Mouse (Mus musculus) spleen, adult 12 weeks (tissue): Measurements from ENCODE around the gene Mrpl23.

ENCODE experiments used
- DNase-seq: peaks from one replicate; pipeline ENCODE4 v3.0.0; 2022; ENCODE audit warnings: low spot score

The Mrpl23 gene

DNA sequence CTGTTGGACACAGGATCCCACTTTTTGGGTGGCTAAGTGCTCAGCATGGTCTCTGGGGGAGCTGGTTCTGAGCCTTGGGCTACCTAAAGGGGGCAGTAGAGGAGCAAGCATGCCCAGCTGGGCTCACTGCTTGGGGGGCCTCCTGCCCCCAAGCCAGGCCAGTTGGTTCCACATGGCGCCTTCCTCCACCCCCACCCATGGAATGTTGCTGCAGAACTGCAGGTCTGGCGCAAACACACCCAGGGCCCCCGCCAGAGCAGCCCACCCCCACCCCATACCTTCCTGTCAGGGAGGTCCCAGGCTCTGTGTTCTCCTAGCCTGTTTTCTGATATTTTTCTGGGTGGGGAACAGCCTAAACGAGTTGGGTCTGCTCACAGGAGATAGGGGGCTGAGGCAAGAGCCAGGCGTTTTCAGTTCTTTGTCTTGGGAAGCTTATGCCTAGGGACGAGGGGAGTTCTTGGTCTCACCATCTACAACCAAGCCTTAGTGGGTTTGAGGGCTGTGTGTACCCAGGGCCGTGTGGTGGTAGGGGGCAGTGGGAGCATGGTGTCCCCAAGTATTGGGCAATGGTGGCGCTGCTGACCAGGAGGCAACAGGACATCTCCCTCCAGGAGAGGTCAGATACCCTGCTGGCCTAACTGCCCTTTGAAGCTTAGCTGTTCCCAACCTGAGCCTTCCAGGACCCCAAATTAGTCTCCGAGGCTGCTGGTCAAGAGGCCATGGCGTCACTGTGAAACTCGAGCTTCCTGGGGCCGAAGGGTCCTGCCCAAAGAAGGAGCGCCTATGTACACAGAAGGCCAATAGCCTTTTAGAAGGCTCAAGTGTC lies 20.3 kb downstream of the Mrpl23 start:
- no peak for DNase-seq

DNA sequence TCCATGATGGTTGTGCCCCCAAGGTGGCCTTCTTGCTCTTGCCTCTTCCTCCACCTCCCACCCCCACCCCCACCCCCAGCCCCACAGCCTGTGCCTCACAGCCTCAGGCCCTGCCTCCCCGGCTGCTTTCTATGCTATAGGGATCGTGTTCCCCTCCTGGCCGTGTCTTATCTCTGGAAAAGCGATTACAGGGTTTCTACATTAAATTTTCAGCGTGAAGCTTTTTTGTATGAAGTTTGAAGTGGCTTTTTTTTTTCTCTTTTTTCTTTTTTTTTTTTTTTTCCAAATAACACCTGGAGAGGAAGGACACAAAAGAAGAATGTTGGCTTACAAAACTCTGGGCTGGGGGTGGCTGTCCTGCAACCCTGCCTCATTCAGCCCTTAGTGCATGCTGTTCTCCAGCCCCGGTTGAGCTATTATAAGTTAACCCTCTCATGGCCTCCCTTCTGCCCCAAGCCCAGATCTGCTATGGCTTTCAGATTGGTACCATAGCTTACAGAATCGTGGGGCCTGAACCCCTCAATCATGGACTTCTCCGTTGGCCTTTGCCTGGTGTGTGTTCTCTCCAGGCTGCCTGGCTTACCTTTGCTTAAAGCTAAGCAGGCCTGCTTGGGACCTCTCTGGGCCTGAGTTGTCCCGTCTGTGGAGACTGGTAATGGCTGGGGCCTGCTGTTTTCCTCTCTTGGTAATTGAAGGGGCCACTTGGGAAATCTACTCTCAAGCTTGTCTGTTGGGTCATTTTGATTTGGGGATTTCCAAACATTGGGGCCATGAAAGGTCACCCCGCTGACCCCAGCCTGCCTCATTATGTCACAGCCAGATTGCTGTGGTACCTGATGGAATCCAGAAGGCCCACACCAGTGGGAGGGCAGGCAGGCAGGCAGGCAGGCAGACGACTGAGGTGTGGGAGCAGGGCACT lies 21.2 kb downstream of the Mrpl23 start:
- no peak for DNase-seq

DNA sequence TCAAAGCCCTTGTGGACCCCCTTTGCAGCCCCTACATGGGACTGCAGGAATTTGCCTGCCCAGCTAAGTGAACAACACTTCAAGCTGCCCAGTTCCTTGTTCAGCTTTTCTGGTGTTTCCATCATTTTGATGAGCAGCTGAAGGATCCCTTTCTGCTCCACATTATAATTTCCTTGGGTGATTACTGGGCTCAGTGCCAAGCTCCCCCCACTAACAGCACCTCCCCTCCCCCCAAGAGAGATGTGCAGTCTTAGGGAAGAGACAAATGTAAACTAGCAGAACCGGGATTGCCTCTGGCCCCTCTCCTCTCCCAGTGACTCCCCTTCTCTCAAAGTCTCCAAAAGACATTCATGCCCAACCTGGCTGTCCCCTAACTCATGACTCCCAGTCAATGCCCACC lies 22.1 kb downstream of the Mrpl23 start:
- DNase-seq: no peak

DNA sequence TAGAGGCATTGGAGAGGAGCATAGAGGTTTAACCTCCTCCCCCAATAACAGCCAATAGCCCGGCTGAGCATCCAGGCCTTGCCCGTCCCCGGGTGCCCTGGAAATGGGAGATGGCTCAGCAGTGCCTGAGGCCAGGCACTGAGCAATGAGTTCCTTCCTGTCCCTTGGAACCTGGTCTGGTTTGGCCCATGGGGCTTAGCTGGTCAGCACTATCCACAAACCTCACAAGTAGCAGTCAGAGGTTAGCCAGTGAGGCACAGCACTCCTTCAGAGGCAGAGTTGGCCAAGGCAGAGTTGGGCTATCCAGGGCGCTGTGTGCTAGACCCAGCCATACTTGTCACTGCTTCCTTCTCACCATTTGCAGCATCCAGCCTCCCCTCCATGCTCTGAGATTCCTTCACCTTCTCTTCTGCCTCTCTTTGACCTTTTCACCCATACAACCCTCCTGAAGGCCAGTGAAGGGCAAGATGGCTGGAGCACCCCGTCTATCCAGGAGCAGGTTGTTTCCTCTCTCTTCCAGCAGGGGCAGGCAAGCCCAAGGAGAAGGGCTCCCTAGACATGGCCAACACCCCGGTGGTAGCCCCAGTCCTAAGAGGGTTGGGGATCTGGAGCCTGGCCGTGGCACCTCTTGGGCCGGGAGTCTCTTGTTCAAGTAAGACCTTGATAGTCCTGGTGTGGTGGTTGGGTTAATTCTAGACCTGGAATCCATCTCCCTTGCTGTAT lies 23.0 kb downstream of the Mrpl23 start:
- DNase-seq: no peak

DNA sequence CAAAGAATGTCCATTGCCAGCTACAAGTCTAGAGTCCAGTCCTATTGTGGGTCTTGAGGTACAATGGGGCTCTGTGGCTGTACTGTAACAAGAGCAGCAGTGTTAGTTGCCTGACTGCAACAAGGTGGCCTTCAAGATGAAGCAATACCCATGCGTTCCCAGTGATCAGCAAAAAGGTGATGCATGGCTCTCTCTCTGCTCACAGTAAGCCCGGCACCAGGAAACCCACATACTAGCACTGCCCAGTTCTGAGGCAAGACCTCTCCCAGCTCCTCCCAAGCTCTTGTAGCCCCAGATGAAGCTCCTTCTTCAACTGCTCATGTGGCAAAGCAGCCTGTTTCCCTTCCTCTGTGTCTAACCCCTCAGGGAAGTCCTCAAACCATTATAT lies 23.6 kb downstream of the Mrpl23 start:
- DNase-seq: no peak

DNA sequence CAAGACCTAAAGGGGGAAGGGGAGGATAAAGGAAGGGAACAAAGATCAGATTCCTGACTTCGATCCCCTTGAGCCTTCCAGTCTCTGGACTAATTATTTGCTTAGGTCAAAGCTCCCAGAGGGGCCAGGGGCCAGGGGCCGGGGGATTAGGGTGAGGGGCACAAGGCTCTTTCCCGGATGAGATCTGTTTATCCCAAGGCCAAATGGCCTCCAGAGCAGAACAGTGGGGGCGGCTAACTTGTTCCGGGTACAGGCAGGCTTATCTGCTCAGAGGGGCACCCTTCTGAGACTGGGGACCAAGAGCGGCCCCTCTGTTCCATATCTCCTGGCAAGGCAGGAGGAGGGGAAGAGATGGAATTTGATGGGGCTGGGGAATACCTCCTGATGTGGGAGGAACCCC lies 25.2 kb downstream of the Mrpl23 start:
- DNase-seq: no peak

DNA sequence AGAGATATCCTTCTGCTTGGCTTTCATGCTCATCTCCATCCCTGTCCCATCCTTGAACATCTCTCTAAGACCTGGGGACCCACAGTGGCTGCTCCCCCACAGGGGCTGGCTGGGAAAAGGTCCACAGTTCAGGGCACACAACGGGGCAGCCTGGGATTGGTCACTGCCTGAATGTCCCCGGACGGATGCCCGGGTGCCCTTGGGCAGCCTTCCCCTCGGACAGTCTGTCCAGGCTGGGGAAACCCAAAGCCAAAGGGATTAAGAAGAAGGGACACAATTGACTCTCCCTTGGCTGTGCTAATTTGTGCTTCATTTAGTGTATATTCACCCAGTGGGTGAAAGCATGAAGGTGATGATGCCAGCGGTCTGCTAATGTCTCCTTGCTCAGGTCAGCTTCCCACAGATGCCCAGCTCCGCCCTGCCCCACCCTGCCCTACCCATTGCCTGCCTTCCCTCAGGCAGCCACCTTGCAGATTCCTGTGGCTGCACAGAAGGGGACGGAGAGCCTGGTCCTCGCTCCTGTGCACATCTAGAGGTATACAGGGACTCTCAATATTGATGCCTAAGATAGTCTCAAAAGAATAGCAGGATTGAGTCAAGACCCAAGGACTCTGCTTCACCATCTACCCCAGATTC lies 26.1 kb downstream of the Mrpl23 start:
- no peak for DNase-seq

DNA sequence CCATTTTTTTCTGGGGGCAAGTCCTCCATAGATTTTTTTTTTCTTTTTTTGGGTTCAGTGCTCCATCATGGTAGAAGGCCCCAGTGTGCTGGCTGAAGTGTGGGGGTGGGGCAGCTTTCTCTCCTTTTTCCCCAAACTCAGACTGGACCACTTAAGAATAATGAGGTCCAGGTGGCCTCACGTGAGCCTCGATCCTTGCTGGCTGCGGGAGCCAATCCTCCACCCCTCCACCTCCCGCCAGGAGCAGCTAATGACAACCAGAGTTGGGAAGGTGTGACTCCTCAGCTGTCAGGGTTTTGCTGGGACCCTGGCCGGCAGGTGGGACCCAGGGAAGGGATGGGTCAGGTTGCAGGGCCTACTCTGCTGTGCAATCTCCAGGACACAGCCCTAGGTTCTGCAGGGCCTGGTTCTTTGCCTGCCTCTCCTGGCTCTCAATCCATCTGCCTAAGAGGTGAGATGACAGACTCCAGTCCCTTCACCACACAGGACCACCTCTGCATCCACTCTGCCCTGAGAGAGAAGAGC lies 27.2 kb downstream of the Mrpl23 start:
- no peak for DNase-seq

DNA sequence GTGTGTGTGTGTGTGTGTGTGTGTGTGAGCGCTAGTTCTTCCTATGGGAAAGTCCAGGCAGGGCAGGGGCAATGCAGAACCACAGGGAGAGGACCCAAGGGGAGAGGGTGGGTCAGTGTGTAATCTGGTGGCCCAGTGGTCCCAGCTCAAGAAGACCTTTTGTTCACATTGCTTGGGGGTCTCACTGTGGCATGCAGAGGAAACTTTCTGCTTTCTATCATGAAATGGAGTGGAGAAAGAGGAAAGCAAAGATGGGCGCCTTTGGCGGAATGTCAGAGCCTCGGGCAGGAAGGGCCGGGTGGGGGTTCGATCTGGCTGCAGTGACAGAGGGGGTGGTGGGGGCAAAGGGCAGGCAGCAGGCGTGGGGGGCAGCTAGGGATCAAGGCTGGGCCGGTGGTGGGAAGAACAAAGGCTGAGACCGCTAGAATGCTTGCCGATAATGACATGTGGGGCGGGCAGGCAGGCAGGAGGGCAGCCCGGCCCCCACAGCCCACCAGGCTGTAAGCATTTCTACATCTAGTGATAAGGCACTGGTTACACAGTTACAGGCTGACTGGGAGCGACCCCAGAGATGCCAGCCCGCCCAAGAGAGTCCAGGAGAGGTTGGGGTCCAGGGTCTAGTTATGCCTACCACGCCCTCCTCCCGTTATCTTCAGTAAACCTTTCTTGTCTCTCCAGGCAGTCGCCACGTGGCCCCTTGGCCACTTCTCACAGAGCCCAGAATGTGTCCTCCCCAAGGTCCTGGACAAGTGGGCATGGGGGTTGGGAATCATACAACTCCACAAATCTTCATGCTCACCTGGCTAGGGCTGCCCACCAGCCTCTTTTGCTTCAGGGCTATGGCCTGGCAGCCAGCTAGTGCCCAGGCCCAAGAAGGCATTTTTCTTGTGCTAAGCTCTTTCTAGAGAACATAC lies 28.7 kb downstream of the Mrpl23 start:
- no peak for DNase-seq

DNA sequence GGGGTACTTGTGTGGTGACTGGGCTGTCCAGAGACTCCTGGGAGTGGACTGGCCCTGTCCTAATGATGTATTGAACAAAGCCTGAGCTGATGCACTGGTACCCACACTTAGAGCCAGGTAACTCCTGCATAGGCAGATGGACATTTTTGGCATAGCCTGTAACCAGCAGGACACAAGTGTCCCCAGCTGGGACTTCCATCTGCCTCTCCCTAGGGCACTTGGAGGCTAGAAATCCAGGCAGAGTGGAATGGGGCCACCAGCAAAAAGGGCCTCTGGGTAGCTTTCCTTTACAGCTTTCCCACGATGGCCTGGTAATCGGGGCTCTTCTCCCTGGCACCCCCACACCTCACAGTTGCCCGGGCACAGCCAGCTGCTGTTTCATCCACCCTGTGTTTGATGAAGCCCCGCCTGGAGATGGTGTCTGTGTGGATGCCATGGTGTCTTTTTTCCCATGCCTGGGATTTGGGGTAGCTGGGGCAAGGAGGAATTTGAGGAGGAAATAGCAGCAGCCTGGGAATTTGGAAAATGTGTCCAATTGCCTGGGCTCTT lies 29.4 kb downstream of the Mrpl23 start:
- DNase-seq: no peak

DNA sequence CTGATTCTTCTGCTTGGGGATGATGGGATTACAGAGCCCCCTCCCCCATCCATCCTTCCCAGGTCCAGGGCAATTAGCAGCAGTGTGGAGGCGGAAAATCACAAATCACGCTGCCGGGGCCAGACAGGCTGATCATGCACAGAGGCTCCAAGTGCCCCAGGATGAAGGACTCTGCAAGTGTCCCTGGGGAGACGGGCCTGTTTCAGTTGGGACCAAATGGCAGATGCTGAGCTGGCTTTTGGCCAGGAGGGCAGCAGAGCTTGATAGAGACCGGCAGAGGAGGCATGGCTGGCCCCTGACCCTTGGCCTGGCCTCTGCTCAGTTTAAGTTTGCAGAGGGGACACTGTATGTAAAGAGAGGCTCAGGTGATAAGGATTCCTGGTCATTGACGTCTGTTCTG lies 30.7 kb downstream of the Mrpl23 start:
- no peak for DNase-seq

DNA sequence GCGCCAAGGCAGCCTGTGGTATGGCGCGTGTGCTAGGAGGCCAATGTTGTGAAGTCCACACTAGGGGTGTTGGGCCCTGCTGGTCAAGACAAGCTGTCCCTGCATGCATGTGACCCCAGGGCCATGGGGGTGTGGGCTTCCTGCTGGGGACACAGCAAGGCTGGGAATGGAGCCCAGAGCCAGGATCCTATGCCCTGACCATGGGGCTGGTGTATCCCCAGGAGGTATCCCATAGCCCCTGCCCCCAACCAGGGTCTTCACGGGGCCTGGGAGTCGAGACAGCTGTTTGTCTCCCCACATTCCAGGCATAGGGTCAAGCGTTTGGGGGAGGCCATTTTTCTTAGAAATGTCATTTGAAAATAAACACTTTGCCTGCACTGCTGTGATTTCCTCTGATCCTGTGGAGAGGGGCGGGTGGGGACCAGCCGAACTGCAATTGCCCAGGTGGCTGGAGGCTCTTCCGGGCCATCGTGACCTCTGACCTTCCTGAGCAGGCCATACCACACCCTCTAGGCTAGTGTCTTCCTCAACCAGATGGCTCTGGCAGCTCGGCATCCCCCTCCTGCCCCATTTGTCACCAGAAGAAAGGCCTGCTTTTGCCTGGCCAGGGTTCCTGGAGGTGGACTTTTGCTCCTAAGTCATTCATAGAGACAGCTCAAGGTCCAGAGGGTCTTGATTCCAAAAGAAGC lies 32.6 kb downstream of the Mrpl23 start:
- DNase-seq: no peak

DNA sequence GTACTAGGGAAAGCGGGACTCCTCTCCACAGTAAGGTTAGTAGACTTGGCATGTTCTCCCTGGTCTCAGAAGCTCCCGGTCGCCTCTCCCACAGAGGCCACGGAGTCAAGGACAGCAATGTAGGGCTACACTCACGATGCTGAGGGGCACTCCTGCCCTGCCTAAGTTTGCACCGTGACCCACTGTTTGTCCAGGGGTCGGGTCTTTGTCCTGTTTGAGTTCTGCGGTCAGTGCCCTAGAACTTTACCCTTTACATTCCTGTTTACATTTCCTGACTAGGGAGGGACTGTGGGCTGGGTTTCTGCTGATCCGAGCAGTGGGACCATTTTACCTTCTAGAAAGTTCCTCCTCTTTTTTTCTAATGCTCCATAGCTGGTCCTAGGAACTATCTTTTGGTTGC lies 34.0 kb downstream of the Mrpl23 start:
- no peak for DNase-seq

DNA sequence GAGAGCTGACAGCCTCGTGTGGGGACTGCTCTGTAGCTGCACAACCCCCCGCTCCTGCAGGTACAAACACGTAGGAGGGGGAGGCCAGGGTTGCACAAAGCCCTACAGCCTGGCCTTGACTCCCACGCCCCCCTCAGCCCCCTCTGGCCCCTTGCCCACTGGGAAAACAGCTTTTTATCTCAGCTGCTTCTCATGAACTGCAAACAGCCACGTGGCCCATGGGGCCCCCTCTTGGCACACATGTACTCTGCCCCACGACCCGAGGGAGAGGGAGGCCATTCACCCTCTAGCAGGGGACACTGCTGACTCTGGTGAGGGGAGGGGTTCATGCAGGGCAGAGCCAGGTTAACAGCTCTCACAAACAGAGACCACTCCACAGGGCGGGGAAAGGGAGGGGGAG lies 36.5 kb downstream of the Mrpl23 start:
- no peak for DNase-seq

DNA sequence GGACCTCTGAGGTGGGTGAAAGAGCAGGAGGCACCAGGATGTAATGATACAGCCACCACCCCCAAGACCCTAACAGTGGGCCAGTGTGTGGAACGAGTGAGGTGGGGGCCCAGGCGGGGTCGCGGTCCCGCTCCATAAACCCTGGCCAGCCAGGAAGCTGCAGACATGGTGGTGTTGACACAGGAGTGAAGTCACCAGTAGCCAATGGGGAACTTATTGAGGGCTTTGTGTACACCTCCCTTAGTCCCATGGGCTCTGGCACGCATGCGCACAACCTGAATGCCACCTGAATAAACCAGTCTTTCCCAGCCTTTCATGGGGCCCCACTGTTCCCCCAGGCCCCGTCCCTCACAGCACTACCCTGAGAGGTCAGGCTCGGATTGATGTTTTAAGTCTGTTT lies 38.1 kb downstream of the Mrpl23 start:
- DNase-seq: no peak

DNA sequence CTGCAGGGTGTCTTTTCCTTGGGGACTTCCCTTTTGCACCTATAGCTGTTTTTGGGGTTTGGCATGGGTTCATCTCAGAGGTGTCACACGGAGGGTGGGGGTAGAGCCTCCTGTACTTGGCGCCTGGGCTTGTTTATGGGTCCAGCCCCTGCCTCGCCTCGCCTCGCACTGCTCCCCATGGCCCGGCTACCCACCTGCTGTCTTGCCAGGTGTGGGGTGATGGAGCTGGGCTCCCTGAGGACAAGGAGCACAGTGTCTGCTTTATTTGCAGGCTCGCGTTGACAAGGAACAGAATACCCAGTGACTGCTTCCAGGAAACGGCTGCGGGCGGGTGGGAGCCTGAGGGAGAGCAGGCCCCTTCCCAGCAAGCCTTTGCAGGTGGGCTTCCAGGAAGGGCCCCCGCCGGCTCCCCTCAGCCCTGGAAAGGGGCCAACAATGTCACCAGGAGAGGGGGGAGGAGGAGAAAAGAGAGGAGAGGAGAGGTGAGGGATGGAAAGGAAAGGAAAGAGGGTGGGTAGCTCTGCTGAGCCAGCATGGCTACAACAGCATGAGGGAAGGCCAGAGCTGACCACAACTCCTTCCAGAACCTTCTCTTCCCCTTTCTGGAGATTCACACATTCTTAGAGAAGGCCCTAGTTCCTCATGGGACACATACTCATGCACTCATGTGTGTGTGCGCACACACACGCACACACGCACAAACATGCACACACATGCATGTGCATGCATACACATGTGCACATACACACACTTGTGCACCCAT lies 39.2 kb downstream of the Mrpl23 start:
- DNase-seq: no peak

DNA sequence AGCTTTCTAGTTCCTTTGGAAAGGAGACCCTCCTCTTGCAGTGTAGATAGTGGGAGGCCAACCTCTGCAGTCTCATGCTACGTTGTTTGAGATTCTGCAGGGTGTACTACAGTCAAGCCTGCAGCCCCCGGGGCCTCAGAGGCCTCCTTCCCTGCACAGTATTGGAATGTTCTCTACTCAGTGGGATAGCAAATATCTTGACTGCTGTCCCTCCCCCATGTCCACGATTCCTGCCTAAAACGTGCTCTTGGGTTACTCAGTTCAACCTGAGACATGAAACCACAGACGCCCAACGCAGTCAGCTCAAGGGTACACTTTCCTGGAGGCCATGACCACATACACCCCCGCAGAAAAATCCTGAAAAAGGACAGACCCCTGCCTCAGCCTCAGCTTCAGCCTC lies 39.9 kb downstream of the Mrpl23 start:
- DNase-seq: no peak

DNA sequence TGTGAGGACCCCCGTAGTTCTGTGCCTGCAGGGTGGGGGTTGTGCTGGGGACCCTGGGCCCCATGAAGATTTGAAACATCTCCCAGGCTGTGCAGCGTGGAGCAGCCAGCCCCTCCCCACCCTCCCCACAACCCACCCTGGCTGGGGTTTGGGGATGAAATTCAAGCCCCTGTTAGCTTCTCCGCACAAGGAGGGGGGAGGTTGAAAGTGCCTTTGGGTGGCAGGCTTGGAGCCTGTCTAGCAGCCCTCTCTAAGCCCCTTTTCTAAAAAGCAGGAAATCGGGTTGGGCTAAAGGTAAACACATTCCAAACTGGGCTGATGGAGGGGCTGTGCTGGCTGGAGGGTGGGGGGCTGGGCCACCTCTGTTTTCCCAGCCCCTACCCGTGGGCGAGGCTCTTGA lies 40.5 kb downstream of the Mrpl23 start:
- no peak for DNase-seq

DNA sequence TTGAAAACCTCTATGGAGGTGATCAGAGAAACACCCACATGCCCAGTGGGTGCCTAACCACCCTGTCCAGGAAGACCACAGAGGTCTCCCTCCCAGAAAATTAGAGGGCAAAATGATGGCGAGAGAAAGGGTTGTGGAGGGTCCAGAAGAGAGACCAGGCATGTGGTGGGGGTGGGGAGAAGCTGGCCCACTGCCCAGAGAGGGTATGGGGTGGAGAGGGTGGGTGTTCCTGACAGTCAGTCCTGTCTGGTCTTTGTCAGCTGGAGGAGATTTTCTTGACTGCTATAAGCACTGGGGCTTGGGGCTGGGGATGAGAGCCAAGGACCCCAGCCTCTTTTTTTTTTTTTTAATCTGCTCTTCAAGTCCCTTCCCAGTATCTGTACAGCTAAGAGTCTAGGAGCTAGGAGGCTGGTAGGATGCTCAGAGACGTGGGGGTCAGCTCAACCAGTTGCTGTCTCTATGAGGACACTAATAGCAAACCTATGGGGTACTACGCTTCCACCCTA lies 41.7 kb downstream of the Mrpl23 start:
- DNase-seq: no peak
